Mouse (Mus musculus) common myeloid progenitor, adult 5-6 weeks (primary cell): Measurements from ENCODE around the gene Btg1-ps1. TPM values are rescaled to one million over a fixed set of nuclear protein-coding genes. Genes with fewer than 3 reads are reported as not detected.
"Not testable (repeated sequence)": the region's sequence is repeated elsewhere in the genome, so short reads cannot be mapped to it uniquely, and the experiment has no call there.

Experiments
- ATAC-seq: replicated peaks from 2 replicates; pipeline ENCODE4 v1.8.0; 2016; ENCODE audit warnings: low read depth, mild to moderate bottlenecking, moderate TSS enrichment, inconsistent platforms; ENCODE audit not compliant: poor library complexity, severe bottlenecking
- total RNA-seq: library from RNA; stranded (forward); fragments of 200-1000, 187-1606 nt; gene quantifications from 2 replicates; pipeline ENCODE4 v1.2.3, GENCODE M21; 2017

Gene Btg1-ps1
- total RNA-seq = not detected in 2 replicates

DNA sequence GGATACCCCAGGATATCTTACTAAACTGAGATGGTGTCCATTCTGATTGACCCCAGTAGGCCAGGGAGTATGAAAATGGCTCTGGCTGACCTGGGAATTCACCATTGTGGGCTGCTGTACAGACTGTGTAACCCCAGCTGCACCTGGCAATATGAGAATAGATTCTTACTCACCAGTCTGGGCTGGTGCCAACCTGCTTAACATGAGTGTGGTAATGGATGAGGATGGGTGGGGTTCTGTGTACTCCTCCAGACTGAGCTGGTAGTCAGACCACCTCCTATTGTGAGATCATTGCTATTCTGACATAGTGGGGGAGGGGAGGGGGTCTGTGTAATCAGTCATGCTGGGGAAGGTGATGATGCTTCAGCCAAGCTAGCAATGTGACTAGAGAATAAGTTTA, at the start of gene Btg1-ps1:
TSS of gene Btg1-ps1 (minus strand) at position 219 of the 400 bp plus-strand sequence.
- not testable (repeated sequence) for ATAC-seq

- no peak for ATAC-seq
These were observed 47.6 kb upstream of the Btg1-ps1 start, which contains the start of gene Rhox10 for GRCm38 (mm10) chrX:38066175-38066574. Gene Rhox10, plus strand, starts transcription at chrX:38066475.

DNA sequence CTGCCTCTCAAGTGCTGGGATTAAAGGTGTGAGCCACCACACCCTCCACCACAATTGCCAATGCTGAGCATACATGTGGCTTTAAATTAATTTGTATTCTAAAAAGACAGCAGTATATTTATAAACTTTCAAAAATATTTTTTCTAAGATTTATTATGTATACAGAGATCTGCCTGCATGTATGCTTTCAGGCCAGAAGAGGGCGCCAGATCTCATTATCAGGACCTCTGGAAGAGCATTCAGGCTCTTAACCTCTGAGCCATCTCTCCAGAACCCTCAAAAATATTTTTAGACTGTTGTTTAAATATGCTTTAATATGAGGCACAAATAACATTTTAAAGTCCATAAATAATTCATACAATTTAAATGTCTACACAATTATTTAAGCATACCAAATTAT, 42.9 kb upstream of the Btg1-ps1 start:
- no peak for ATAC-seq

DNA sequence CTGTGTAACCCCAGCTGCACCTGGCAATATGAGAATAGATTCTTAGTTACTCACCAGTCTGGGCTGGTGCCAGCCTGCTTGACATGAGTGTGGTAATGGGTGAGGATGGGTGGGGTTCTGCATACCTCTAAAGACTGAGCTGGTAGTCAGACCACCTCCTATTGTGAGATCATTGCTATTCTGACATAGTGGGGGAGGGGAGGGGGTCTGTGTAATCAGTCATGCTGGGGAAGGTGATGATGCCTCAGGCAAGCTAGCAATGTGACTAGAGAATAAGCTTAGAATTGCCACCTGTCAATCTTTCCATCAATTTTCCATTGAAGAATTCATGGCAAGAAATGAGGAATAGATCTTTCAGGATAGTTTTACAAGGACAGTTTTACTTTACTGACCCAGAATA, 24.4 kb upstream of the Btg1-ps1 start, which contains the start of gene Btg1-ps2:
TSS of gene Btg1-ps2 (minus strand) at position 101 of the 400 bp plus-strand sequence.
- not testable (repeated sequence) for ATAC-seq

DNA sequence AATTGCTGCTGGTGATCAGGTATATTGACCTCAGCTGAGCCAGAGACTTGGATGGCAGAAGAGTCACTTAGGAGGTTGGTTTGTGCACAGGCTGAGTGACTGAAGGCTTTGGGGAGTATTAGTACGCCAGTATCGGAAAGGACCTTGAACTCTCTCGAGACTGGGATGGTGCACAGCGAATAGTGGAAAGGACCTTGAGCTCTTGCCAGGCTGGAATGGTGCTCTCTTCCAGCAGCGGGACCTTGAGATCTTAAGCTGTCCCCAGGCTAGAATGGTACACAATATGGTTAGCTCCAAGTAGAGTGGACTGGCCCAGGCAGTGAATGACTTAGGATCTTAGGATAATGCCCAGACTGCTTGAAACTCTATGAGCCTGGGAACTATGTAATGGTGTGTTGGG, 21.1 kb upstream of the Btg1-ps1 start:
- no peak for ATAC-seq

DNA sequence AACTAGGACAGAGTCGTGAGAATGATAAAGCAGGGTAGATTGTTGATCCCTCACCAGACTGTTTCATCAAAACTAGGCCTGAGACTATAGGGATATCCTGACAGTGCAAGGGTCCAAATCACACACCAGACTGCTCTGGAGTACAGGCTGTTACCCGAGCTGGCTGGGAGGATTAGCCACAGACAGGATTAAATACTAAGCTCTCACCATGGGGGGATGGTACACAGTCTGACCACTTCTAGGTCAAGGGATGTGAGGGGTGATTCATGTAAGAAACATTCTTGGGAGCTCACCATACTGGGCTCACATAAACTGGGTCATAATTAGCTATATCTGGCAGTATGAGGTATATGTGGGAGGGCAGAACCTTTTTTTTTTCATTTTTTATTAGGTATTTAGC, 15.2 kb upstream of the Btg1-ps1 start:
- ATAC-seq = no peak

- ATAC-seq = no peak
These were observed 9.9 kb downstream of the Btg1-ps1 start for GRCm38 (mm10) chrX:38008756-38009155.

Other genes starting within 250 kb of the Btg1-ps1 start
- not detected in 2 replicates for gene Rhox5, start 214.0 kb downstream of the Btg1-ps1 start, total RNA-seq
- gene Rhox6, start 191.9 kb downstream of the Btg1-ps1 start, total RNA-seq = not detected in 2 replicates
- gene Rhox7a, start 187.1 kb downstream of the Btg1-ps1 start, total RNA-seq = not detected in 2 replicates
- not detected in 2 replicates for gene Rhox8, start 139.9 kb downstream of the Btg1-ps1 start, total RNA-seq
- not detected in 2 replicates for gene Rhox7b, start 121.6 kb downstream of the Btg1-ps1 start, total RNA-seq
- gene Rhox9, start 117.0 kb downstream of the Btg1-ps1 start, total RNA-seq = not detected in 2 replicates
- gene Btg1-ps2, start 24.3 kb upstream of the Btg1-ps1 start, total RNA-seq = not detected in 2 replicates
- gene Rhox10, start 47.7 kb upstream of the Btg1-ps1 start, total RNA-seq = not detected in 2 replicates
- gene Rhox11, start 66.3 kb upstream of the Btg1-ps1 start, total RNA-seq = not detected in 2 replicates
- gene Rhox12, start 92.1 kb upstream of the Btg1-ps1 start, total RNA-seq = not detected in 2 replicates
- not detected in 2 replicates for gene Rhox13, start 102.4 kb upstream of the Btg1-ps1 start, total RNA-seq
- 30.6 and 31.5 TPM in 2 replicates for gene Zbtb33, start 171.0 kb upstream of the Btg1-ps1 start, total RNA-seq
- gene Tmem255a, start 233.6 kb upstream of the Btg1-ps1 start, total RNA-seq = not detected in 2 replicates